Mouse (Mus musculus) neural tube, embryonic 12.5 days (tissue): ENCODE measurements at regions not wholly inside any gene's neighbourhood (a gene's known extent, or its start where the extent isn't known, plus 50 kb on each side); places are given as distances from the start of the nearest gene placed in this dataset.

Experiments
- ATAC-seq: fragments of 200-750 bp; cut with Nextera tagmentation; 2 replicates; pipeline ENCODE4 v1.8.0; 2017; ENCODE audit warnings: low read depth, mild to moderate bottlenecking, moderate TSS enrichment, moderate library complexity; ENCODE audit not compliant: low FRiP score
- H3K27ac ChIP-seq: fragments of 300-500 bp; sonication (generic); 2 replicates; pipeline ENCODE4 v1.5.1; 2016
- H3K27me3 ChIP-seq: fragments of 300-500 bp; sonication (generic); replicated peaks from 2 replicates; pipeline ENCODE4 v1.6.1; 2016; ENCODE audit warnings: mild to moderate bottlenecking
- H3K36me3 ChIP-seq: fragments of 300-500 bp; sonication (generic); 2 replicates; pipeline ENCODE4 v1.6.1; 2016; ENCODE audit warnings: mild to moderate bottlenecking
- H3K4me1 ChIP-seq: fragments of 300-500 bp; sonication (generic); 2 replicates; pipeline ENCODE4 v1.6.1; 2016
- H3K4me2 ChIP-seq: fragments of 300-500 bp; sonication (generic); replicated peaks from 2 replicates; pipeline ENCODE4 v1.6.1; 2016; ENCODE audit warnings: mild to moderate bottlenecking
- H3K4me3 ChIP-seq: fragments of 300-500 bp; sonication (generic); 2 replicates; pipeline ENCODE4 v1.5.1; 2016
- H3K9ac ChIP-seq: fragments of 300-500 bp; sonication (generic); 2 replicates; pipeline ENCODE4 v1.6.1; 2016; ENCODE audit warnings: mild to moderate bottlenecking
- H3K9me3 ChIP-seq: fragments of 300-500 bp; sonication (generic); 2 replicates; pipeline ENCODE4 v1.6.1; 2016; ENCODE audit warnings: mild to moderate bottlenecking
- WGBS: fragments of 180-500 bp; shearing (Covaris S2); methylation state at CpG from one replicate; pipeline ENCODE4 v1.1.7; 2016; 5-methylcytosine and 5-hydroxymethylcytosine counted together

DNA sequence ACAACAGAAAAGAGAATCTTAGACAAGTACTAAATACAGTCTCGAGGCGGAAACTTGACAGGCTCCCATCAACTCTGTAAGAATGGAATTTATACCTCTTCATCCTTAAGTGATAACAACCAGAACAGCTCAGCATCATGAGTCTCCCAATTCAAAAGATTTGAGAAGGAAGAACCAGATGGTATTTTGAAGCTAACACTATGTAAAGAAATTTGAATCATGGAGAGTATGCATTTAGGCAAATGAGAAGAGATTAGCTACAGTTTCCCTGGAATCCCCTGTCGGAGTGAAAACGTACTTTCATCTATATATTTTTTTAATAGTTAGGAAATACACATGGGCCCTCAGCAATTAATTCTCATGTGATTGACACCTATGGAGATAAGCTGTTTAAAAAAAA is 140.9 kb downstream of the Nrip1 start:
- Histone ChIP-seq H3K9ac (no peak overlapping the region), H3K27ac (no peak overlapping the region), H3K4me3 (no peak overlapping the region), H3K9me3 (no peaks in the 10 kb centered on the region), H3K4me1 (no peaks in the 10 kb centered on the region), H3K4me2 (no peak overlapping the region), H3K27me3 (no peaks in the 10 kb centered on the region), H3K36me3 (no peaks in the 10 kb centered on the region)
- WGBS = 91% methylated on average over 4 of the region's 4 CpGs
- ATAC-seq = no peak

DNA sequence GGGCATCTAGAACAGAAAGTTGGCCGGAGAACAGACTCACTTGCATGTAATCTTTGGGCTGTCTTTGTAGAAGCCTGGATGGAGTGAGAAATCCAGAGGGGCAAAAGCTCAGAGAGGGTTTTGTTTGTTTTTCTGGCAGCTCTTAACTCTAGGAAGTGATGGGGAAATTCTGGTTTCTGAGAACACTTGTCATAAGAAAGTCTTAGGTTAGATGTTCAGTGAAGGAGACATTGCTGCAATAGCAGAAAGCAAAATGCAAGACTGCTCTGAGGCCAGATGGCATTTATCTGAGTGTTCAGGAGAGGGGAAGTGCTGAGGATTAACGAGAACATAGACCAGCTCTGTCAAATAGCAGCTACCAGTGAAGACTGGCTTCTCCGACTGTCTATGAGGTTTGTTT is 141.5 kb downstream of the Nrip1 start:
- Histone ChIP-seq H3K27me3 (no peaks in the 10 kb centered on the region), H3K27ac (no peak overlapping the region), H3K36me3 (no peaks in the 10 kb centered on the region), H3K4me3 (no peak overlapping the region), H3K9ac (no peak overlapping the region), H3K9me3 (no peaks in the 10 kb centered on the region), H3K4me1 (no peaks in the 10 kb centered on the region), H3K4me2 (no peak overlapping the region)
- ATAC-seq = no peak
- WGBS = 82% methylated on average over 3 of the region's 3 CpGs

DNA sequence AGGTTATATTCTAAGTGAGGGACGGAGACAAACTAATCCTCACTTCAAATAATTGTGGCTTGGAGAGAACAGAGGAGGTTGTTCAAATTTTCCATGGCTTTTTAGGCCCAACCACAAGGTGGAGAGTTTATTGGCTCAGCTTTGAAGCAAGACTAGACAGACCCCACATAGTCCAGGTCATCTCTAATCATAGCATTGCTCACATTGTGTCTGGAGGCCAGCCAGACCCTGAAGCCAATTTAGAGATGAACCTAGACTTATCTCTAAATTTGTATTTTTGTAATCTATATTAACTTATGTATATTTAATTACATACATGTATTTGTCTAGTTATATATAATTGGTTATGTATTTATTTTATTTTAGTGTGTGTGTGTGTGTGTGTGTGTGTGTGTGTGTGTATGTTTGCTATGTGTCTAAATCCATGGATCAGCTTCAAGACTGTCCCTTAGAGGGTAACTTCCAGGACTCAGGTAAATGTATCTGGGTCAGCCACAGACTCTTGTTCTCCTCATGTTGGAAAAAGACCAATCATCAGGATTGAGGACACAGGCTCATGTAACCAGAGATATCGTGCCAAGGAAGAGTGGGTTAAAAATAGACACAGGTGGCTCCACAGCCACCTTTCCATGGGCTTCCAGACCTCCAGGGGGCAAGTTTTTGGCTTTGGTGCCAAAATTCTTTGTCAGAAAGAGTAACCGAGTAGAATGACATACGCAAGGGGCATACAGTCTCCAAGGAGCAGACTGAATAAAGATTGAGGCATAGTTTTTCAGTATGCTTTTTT is 142.9 kb downstream of the Nrip1 start:
- H3K9ac ChIP-seq = no peak overlapping the region
- 95% methylated on average over 4 of the region's 4 CpGs for WGBS
- no peaks in the 10 kb centered on the region for H3K27me3 ChIP-seq
- H3K9me3 ChIP-seq = no peaks in the 10 kb centered on the region
- no peak overlapping the region for H3K4me2 ChIP-seq
- no peak overlapping the region for H3K27ac ChIP-seq
- H3K36me3 ChIP-seq = no peaks in the 10 kb centered on the region
- ATAC-seq = no peak
- H3K4me3 ChIP-seq = no peak overlapping the region
- H3K4me1 ChIP-seq = no peaks in the 10 kb centered on the region

DNA sequence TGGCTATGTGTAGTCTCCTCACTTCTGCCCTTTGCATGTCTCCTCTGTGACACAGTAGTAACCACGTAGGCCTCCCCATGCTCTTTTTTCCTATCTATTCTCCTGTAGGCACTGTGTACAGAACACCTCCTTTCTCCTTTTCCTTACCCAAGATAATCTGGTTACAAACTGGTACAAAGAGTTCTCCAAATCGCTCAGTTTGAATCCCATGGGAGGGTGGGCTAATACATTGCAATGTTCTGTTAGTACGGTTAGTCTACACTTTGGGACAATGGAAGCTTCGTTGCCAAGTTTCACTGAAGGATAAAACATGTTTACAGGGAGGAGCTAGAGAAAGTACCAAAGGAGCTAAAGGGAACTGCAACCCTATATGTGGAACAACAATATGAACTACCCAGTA is 145.2 kb downstream of the Nrip1 start:
- ATAC-seq = no peak
- H3K36me3 ChIP-seq = no peaks in the 10 kb centered on the region
- H3K27ac ChIP-seq = no peak overlapping the region
- H3K4me2 ChIP-seq = no peak overlapping the region
- WGBS = 89% methylated on average over 4 of the region's 4 CpGs
- H3K9ac ChIP-seq = no peak overlapping the region
- H3K4me1 ChIP-seq = no peaks in the 10 kb centered on the region
- H3K9me3 ChIP-seq = no peaks in the 10 kb centered on the region
- no peaks in the 10 kb centered on the region for H3K27me3 ChIP-seq
- H3K4me3 ChIP-seq = no peak overlapping the region

DNA sequence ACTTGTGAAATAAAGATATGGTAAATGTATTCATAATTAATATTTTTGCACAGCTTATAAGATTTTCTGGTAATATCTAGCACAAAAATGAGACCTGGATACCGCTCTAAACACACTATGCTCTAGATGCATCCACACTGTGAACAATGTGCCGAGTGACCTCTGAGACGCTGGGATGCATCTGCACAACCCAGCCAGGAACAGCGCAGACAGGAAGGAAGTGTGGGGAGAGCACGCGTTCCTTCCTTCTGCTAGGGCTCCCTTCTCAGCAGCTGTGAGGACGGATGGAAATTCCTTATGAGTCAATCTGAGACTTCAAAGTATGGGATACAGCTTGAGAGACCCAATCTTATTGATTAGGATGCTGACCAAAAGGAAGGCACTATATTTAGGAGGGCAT is 147.2 kb downstream of the Nrip1 start:
- WGBS = 81% methylated on average over 7 of the region's 7 CpGs
- no peaks in the 10 kb centered on the region for H3K36me3 ChIP-seq
- no peaks in the 10 kb centered on the region for H3K9me3 ChIP-seq
- ATAC-seq = no peak
- no peak overlapping the region for H3K27ac ChIP-seq
- no peaks in the 10 kb centered on the region for H3K4me1 ChIP-seq
- H3K9ac ChIP-seq = no peak overlapping the region
- H3K4me2 ChIP-seq = no peak overlapping the region
- no peaks in the 10 kb centered on the region for H3K27me3 ChIP-seq
- H3K4me3 ChIP-seq = no peak overlapping the region

DNA sequence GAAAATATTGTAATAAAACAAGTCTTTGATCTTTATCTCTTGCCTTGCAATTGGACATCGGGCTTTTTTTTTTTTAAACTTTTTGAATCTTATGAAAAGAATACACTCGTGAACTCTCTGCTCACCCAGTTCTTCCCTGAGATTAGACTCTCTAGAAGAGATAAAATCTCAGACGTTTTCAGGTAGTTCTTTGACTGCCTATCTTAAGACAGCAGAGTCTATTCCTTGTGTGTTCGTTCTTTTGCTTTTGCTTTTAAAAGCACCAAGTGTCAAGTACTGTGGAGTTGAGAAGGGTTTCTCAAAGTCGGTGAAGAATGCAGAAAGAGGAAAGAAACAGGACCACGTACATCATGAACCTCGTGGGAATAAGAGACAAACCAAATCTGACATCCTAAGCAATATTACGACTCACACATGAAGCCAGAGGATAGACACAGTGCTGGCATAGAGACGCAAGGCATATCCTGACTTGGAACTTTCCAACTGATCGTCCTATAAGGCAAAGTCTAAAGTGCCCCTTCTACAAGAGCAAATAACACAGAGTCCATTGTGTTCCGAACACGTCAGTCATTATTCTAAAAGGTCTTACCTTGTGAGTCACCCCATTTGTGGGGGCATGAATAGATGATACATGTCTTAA is 147.9 kb downstream of the Nrip1 start:
- no peak overlapping the region for H3K4me3 ChIP-seq
- no peak overlapping the region for H3K4me2 ChIP-seq
- no peaks in the 10 kb centered on the region for H3K9me3 ChIP-seq
- no peaks in the 10 kb centered on the region for H3K4me1 ChIP-seq
- ATAC-seq = no peak
- no peaks in the 10 kb centered on the region for H3K36me3 ChIP-seq
- 60% methylated on average over 12 of the region's 12 CpGs for WGBS
- H3K27me3 ChIP-seq = no peaks in the 10 kb centered on the region
- no peak overlapping the region for H3K27ac ChIP-seq
- H3K9ac ChIP-seq = no peak overlapping the region

DNA sequence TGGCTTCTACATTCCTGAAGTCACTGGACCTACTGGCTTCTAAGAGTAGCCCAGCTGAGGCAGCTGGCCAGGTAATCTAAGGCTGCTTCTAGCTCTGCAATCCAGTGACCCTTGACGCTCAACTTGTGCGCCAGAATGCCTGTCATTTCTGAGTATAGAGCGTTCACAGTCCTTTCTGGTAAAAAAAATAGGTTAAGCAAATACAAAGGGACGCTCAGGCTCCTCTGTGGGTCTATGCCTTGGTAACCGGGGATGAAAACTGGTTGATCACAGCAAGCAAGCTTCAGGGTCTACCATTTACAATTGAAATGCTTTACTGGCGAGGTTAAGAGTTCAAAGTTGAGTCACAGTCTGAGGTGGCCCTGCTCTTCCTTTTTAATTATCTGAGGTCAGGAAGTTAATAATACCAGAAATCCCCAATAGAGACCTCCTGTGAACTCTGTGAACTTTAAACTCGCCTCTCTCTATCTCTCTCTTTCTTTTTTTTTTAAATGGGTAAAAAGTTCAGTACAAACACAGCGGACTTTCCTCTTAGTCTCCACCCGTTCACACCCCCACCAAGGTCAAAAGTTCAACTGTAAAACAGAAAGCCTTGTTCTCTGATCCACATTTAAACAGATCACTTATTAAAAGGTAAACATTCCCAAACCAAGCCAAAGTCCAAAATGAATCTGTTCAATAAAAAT is 148.6 kb downstream of the Nrip1 start:
- Histone ChIP-seq H3K9ac (no peak overlapping the region), H3K27me3 (no peaks in the 10 kb centered on the region), H3K4me2 (no peak overlapping the region), H3K36me3 (no peaks in the 10 kb centered on the region), H3K9me3 (no peaks in the 10 kb centered on the region), H3K4me1 (no peaks in the 10 kb centered on the region), H3K27ac (no peak overlapping the region), H3K4me3 (no peak overlapping the region)
- 10% methylated on average over 9 of the region's 9 CpGs for WGBS
- no peak for ATAC-seq

DNA sequence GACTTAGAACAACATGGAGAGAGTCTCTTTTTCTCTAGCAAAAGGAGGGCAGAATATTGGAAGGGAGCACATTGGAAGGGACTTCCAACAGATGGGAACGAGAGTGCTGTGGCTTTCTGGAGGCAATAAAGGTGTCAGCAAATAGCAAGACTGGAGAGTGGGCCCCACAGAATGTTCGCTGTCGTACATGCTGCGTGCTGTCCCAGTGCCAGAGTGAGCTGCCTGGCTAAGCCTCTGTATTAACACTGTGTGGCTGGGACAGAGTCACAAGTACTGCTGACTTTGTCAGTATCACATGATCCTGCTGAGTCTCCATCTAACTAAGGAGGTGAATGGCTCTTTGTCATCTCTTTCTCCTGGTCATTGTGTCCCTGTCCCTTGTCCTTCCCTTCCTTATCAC is 149.9 kb downstream of the Nrip1 start:
- no peaks in the 10 kb centered on the region for H3K36me3 ChIP-seq
- no peak overlapping the region for H3K4me2 ChIP-seq
- no peak overlapping the region for H3K4me3 ChIP-seq
- no peak overlapping the region for H3K27ac ChIP-seq
- 60% methylated on average over 4 of the region's 4 CpGs for WGBS
- no peaks in the 10 kb centered on the region for H3K4me1 ChIP-seq
- H3K9ac ChIP-seq = no peak overlapping the region
- no peaks in the 10 kb centered on the region for H3K9me3 ChIP-seq
- H3K27me3 ChIP-seq = no peaks in the 10 kb centered on the region
- no peak for ATAC-seq

DNA sequence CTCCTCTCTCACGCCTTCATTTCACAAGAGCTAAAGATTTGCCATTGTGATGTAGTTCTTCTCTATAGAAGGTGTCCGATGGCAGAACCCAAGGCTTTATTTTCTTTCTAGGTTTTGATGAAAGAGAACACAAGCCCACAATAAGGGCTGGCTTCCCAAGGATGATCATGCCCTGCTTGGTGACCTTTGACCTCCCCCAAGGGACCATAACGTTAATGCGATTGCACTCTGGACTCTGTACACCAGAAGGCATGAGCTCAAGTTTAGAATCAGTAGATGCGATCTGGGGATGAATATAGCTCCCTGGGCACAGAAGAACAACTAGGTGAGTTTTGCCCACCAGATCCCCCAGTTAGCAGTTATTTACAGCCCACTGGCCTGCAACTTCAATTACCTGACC is 150.7 kb downstream of the Nrip1 start:
- H3K27ac ChIP-seq = no peak overlapping the region
- H3K27me3 ChIP-seq = no peaks in the 10 kb centered on the region
- H3K4me3 ChIP-seq = no peak overlapping the region
- ATAC-seq = no peak
- no peak overlapping the region for H3K4me2 ChIP-seq
- H3K36me3 ChIP-seq = no peaks in the 10 kb centered on the region
- 64% methylated on average over 5 of the region's 5 CpGs for WGBS
- no peak overlapping the region for H3K9ac ChIP-seq
- H3K9me3 ChIP-seq = no peaks in the 10 kb centered on the region
- no peaks in the 10 kb centered on the region for H3K4me1 ChIP-seq

DNA sequence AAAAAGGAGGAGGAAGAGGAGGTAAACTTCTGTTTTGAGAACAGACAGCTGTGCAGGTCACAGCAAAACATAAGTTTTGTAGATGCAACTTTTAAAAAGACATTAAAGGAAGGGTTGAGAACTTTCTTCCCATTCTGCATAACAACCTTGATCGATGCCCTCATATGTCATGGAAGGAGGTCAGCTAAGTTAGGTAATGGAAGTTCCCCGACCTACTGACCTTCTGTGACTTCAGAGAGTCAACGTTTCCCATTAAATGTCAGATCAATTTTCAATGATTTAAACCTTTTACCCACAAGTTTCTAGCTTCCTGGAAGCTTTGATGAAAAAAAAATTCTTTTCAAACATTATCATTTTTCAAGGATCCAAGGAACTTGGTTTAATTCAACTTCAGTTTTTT is 153.2 kb downstream of the Nrip1 start:
- WGBS = 90% methylated on average over 3 of the region's 3 CpGs
- no peak overlapping the region for H3K4me3 ChIP-seq
- no peaks in the 10 kb centered on the region for H3K27me3 ChIP-seq
- H3K36me3 ChIP-seq = no peaks in the 10 kb centered on the region
- no peak overlapping the region for H3K9ac ChIP-seq
- no peaks in the 10 kb centered on the region for H3K4me1 ChIP-seq
- H3K4me2 ChIP-seq = no peak overlapping the region
- no peak for ATAC-seq
- no peak overlapping the region for H3K27ac ChIP-seq
- no peaks in the 10 kb centered on the region for H3K9me3 ChIP-seq

DNA sequence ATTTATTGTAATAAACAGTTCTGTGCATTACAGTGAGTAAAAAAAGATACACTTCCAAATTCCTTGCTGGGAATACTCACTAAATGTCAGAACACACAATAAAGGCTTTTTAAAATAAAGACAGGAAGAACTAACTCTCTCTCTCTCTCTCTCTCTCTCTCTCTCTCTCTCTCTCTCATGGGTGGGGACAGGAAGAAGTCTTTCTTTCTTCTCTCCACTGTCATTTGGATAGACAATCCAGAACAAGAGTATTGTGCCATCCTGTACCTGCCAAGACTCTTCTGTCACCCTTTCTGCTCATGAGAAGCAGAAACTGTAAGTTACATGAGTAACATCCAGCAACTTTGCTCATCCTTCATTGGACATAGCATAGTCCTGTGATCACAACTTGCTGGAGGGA is 154.4 kb downstream of the Nrip1 start:
- no peaks in the 10 kb centered on the region for H3K27me3 ChIP-seq
- no peak overlapping the region for H3K4me2 ChIP-seq
- H3K9me3 ChIP-seq = no peaks in the 10 kb centered on the region
- H3K9ac ChIP-seq = no peak overlapping the region
- H3K27ac ChIP-seq = no peak overlapping the region
- no peak overlapping the region for H3K4me3 ChIP-seq
- no peak for ATAC-seq
- H3K4me1 ChIP-seq = no peaks in the 10 kb centered on the region
- no peaks in the 10 kb centered on the region for H3K36me3 ChIP-seq

DNA sequence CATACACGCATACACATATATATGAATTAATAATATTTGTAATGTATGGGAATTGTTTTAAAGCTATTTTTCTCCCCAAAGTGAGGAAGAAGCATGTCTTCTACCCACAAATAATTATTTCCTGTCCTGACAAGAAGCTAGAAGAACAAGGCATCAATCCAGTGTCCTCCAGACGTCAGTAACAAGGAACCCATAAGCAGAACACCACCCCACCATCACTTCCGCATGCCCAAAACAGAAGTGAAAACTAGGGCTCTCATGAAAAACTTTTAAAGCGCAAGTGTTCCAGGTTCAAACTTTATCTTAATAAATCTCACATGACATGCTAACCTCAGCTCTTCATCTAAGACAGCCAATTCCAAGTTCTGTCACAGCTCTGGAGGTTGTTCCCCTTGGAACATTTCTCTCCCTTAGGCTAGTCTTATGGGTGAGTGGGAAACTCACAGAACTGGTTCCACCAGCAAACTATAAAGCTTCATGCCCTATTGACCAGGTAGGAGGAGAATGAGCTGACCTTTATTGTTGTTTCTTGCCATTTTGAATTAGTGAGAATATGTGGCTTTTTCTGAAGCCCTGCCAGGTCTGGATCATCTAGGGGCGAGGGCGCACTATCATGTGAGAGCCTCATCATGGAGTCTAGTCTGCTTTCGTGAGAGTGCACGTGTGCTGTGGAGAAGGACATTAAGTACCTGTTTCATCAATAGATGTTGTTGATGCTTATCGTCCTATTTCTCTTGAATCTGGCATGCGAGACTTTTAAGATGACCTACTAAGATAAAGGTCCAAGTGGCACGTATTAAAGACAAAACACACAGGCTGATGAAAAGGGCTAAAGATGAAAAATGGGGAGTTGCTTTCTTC is 155.1 kb downstream of the Nrip1 start:
- no peak for ATAC-seq

More for the DNA sequence above, 155.1 kb downstream of the Nrip1 start:
- Histone ChIP-seq H3K4me3 (no peak overlapping the region), H3K36me3 (no peaks in the 10 kb centered on the region), H3K4me2 (no peak overlapping the region), H3K4me1 (no peaks in the 10 kb centered on the region), H3K27ac (no peak overlapping the region), H3K27me3 (no peaks in the 10 kb centered on the region), H3K9ac (no peak overlapping the region), H3K9me3 (no peaks in the 10 kb centered on the region)
- 93% methylated on average over 11 of the region's 11 CpGs for WGBS
